In the genomic region with DNA sequence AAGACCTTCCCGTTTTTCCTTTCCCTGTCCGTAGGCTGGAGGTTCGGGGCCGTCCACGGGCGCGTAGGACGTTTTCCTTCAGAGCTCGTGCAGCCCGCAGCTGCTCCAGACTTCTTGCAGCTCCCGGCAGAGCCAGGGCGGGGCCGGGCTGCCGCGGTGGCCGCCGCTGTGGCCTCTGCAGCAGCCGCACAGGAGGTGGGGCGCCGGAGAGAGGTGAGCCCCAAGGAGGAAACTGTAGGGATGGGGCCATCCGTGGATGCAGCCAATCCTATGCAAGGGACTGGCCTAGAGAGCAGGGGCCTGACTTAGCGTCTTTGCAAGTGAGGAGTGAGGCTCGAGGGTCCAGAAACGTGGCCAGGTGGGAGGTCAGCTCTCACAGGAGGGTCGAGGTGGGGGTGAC, we compare ENCODE assay signal across 8 mouse cellular contexts. TPM values are rescaled to one million over a fixed set of nuclear protein-coding genes. Genes with fewer than 3 reads are reported as not detected.
DNase-seq lines count a peak whose midpoint lies in the region; ATAC-seq and TF ChIP-seq lines count a peak whose summit lies in the region.

No protein-coding gene starts in this region.

- H3K4me1 ChIP-seq in kidney, embryonic 14.5 days (ENCODE audit: control insufficient read depth, insufficient read depth, low read length): no peaks in the 10 kb centered on the region; the same call in 1 of the 2 replicates
- H3K4me1 ChIP-seq in embryonic facial prominence, embryonic 10.5 days: peaks cover 16% of the 10 kb centered on the region
- H3K4me1 ChIP-seq in hindbrain, embryonic 16.5 days (ENCODE audit: control insufficient read depth, insufficient read depth, low read depth, low read length): peaks cover 7% of the 10 kb centered on the region; the same call in 1 of the 2 replicates
- no peaks in the 10 kb centered on the region for H3K4me1 ChIP-seq in stomach, postnatal 0 days (replicated peaks; ENCODE audit: control insufficient read depth, insufficient read depth)

- no peak overlapping the region for H3K27ac ChIP-seq in kidney, embryonic 14.5 days (ENCODE audit: low read depth, low read length)
- H3K27ac ChIP-seq in embryonic facial prominence, embryonic 10.5 days (replicated peaks): peak overlapping the region; percentile 71
- no peak overlapping the region for H3K27ac ChIP-seq in hindbrain, embryonic 16.5 days (ENCODE audit: low read depth, low read length)
- H3K27ac ChIP-seq in stomach, postnatal 0 days (replicated peaks): no peak overlapping the region

- peak overlapping the region; percentile 38 for H3K9ac ChIP-seq in kidney, embryonic 14.5 days (ENCODE audit: low read depth, low read length)
- H3K9ac ChIP-seq in hindbrain, embryonic 16.5 days (ENCODE audit: low read depth, low read length): peak overlapping the region; percentile 64
- H3K9ac ChIP-seq in stomach, postnatal 0 days (ENCODE audit: low read length): peak overlapping the region; percentile 43

- H3K27me3 ChIP-seq in kidney, embryonic 14.5 days (ENCODE audit: control insufficient read depth, insufficient read depth, low read length): peaks cover 3% of the 10 kb centered on the region; the same call in 1 of the 2 replicates
- peaks cover 54% of the 10 kb centered on the region for H3K27me3 ChIP-seq in embryonic facial prominence, embryonic 10.5 days (replicated peaks; ENCODE audit: low read depth, poor library complexity, severe bottlenecking)
- H3K27me3 ChIP-seq in hindbrain, embryonic 16.5 days (replicated peaks; ENCODE audit: control insufficient read depth, insufficient read depth, low read length): peaks cover 10% of the 10 kb centered on the region
- H3K27me3 ChIP-seq in stomach, postnatal 0 days (ENCODE audit: control insufficient read depth, insufficient read depth, low read length): no peaks in the 10 kb centered on the region

- peak overlapping the region; percentile 37 for H3K4me3 ChIP-seq in kidney, embryonic 14.5 days (ENCODE audit: low read length)
- H3K4me3 ChIP-seq in embryonic facial prominence, embryonic 10.5 days: peak overlapping the region; percentile 59
- H3K4me3 ChIP-seq in hindbrain, embryonic 16.5 days (ENCODE audit: low read length): peak overlapping the region; percentile 43
- peak overlapping the region; percentile 26 for H3K4me3 ChIP-seq in stomach, postnatal 0 days (ENCODE audit: low read depth, low read length)

- peak; percentile 74 for ATAC-seq in kidney, embryonic 14.5 days (ENCODE audit: low FRiP score, low TSS enrichment)
- no peak for ATAC-seq in hindbrain, embryonic 16.5 days
- peak; percentile 67 for ATAC-seq in stomach, postnatal 0 days (ENCODE audit: low FRiP score, low TSS enrichment)

- no peak for TF ChIP-seq CTCF in stomach, postnatal 0 days (IDR thresholded peaks at IDR 0.05; ENCODE audit: low read depth)

- WGBS in kidney, embryonic 14.5 days: under 1% methylated on average over 25 of the region's 25 CpGs
- WGBS in embryonic facial prominence, embryonic 10.5 days: under 1% methylated on average over 25 of the region's 25 CpGs
- under 1% methylated on average over 25 of the region's 25 CpGs for WGBS in hindbrain, embryonic 16.5 days
- 1% methylated on average over 25 of the region's 25 CpGs for WGBS in stomach, postnatal 0 days

- no peaks in the 10 kb centered on the region for H3K9me3 ChIP-seq in kidney, embryonic 14.5 days (ENCODE audit: control insufficient read depth, low read length)
- H3K9me3 ChIP-seq in embryonic facial prominence, embryonic 10.5 days: no peaks in the 10 kb centered on the region
- no peaks in the 10 kb centered on the region for H3K9me3 ChIP-seq in hindbrain, embryonic 16.5 days (ENCODE audit: control insufficient read depth, low read length)
- no peaks in the 10 kb centered on the region for H3K9me3 ChIP-seq in stomach, postnatal 0 days (ENCODE audit: control insufficient read depth, low read length)

- no peaks in the 10 kb centered on the region for H3K36me3 ChIP-seq in kidney, embryonic 14.5 days (ENCODE audit: control insufficient read depth, insufficient read depth, low read length)
- H3K36me3 ChIP-seq in embryonic facial prominence, embryonic 10.5 days (replicated peaks): no peaks in the 10 kb centered on the region
- no peaks in the 10 kb centered on the region for H3K36me3 ChIP-seq in hindbrain, embryonic 16.5 days (ENCODE audit: control insufficient read depth, insufficient read depth, low read length)
- H3K36me3 ChIP-seq in stomach, postnatal 0 days (ENCODE audit: control insufficient read depth, insufficient read depth, low read length): no peaks in the 10 kb centered on the region

- TF ChIP-seq EP300 in stomach, postnatal 0 days (optimal IDR thresholded peaks at IDR 0.05): no peak

- peak overlapping the region; percentile 64 for H3K4me2 ChIP-seq in kidney, embryonic 14.5 days (replicated peaks; ENCODE audit: low read depth, low read length)
- H3K4me2 ChIP-seq in hindbrain, embryonic 16.5 days (ENCODE audit: low read length): peak overlapping the region; percentile 74
- H3K4me2 ChIP-seq in stomach, postnatal 0 days (replicated peaks; ENCODE audit: low read depth): peak overlapping the region; percentile 65

- no peak for DNase-seq in kidney, adult 9 months
- peak; percentile 66 for DNase-seq in embryonic facial prominence, embryonic 10.5 days (ENCODE audit: low spot score)
- peak; percentile 16 for DNase-seq in lung, postnatal 10 days
- DNase-seq in stomach, postnatal 0 days (ENCODE audit: low spot score): peak; percentile 62
- no peak for DNase-seq in frontal cortex, postnatal 10 days (ENCODE audit: low spot score in 2 of 2)
- no peak for DNase-seq in right cerebral cortex, postnatal 25 days

RNA-seq across cellular contexts. Expression of gene Alkbh5, which starts 26.7 kb away (rescaled TPM):
- polyA plus RNA-seq in kidney, embryonic 14.5 days (2014; fragmentation: Nextera tagmentation; extraction: Ambion mirVana): 39.8 and 44.3 TPM in 2 replicates
- polyA plus RNA-seq in embryonic facial prominence, embryonic 10.5 days (2016; fragmentation: Nextera tagmentation; extraction: Ambion mirVana): 39.1 and 40.1 TPM in 2 replicates
- polyA plus RNA-seq in hindbrain, embryonic 16.5 days (2015; fragmentation: Nextera tagmentation; extraction: Ambion mirVana): 16.5 and 20.2 TPM in 2 replicates
- polyA plus RNA-seq in stomach, postnatal 0 days (2015; fragmentation: Nextera tagmentation; extraction: Ambion mirVana): 25.7 and 26.3 TPM in 2 replicates

RNA-seq across cellular contexts. Expression of gene Myo15, which starts 40.4 kb away (rescaled TPM):
- polyA plus RNA-seq in kidney, embryonic 14.5 days (2014; fragmentation: Nextera tagmentation; extraction: Ambion mirVana): 0.33 and 0.38 TPM in 2 replicates
- polyA plus RNA-seq in embryonic facial prominence, embryonic 10.5 days (2016; fragmentation: Nextera tagmentation; extraction: Ambion mirVana): 0.21 and 0.22 TPM in 2 replicates
- 0.26 and 0.40 TPM in 2 replicates for polyA plus RNA-seq in hindbrain, embryonic 16.5 days (2015; fragmentation: Nextera tagmentation; extraction: Ambion mirVana)
- 0.02 and 0.08 TPM in 2 replicates for polyA plus RNA-seq in stomach, postnatal 0 days (2015; fragmentation: Nextera tagmentation; extraction: Ambion mirVana)

RNA-seq across cellular contexts. Expression of gene Drg2, which starts 55.1 kb away (rescaled TPM):
- polyA plus RNA-seq in kidney, embryonic 14.5 days (2014; fragmentation: Nextera tagmentation; extraction: Ambion mirVana): 118 and 123 TPM in 2 replicates
- polyA plus RNA-seq in embryonic facial prominence, embryonic 10.5 days (2016; fragmentation: Nextera tagmentation; extraction: Ambion mirVana): 141 and 143 TPM in 2 replicates
- 100 and 101 TPM in 2 replicates for polyA plus RNA-seq in hindbrain, embryonic 16.5 days (2015; fragmentation: Nextera tagmentation; extraction: Ambion mirVana)
- polyA plus RNA-seq in stomach, postnatal 0 days (2015; fragmentation: Nextera tagmentation; extraction: Ambion mirVana): 47.2 and 50.2 TPM in 2 replicates

Comparison
In these comparisons a context has a peak if more than half of its experiments do, and no peak if none do; other contexts are left out.
1. DNase-seq: peak in embryonic facial prominence, embryonic 10.5 days (single experiment), lung, postnatal 10 days (single experiment) and stomach, postnatal 0 days (single experiment); none in kidney, adult 9 months (single experiment), frontal cortex, postnatal 10 days (0 of 2) and right cerebral cortex, postnatal 25 days (single experiment).
2. Peak in every context shown above with its lines, with median percentiles within 50 percentile points of each other: H3K4me2 ChIP-seq, H3K4me3 ChIP-seq and H3K9ac ChIP-seq.